Mouse (Mus musculus): Measurements from ENCODE around the gene Prnp. TPM values are rescaled to one million over a fixed set of nuclear protein-coding genes. Genes with fewer than 3 reads are reported as not detected.

Prnp gene
- 99.5 and 101 TPM in 2 replicates for polyA plus RNA-seq (2014; fragmentation: Nextera tagmentation; extraction: Ambion mirVana)

- Histone ChIP-seq H3K27me3 (ENCODE audit: control insufficient read depth, insufficient read depth, low read length) (no peaks in the 10 kb centered on the region), H3K9me3 (ENCODE audit: control insufficient read depth, low read length) (no peaks in the 10 kb centered on the region), H3K36me3 (replicated peaks; ENCODE audit: control insufficient read depth, insufficient read depth) (0 out of 2 replicates have a peak, but pooled peaks cover 6% of the 10 kb centered on the region), H3K4me2 (replicated peaks) (peak within 1 kb of the TSS; percentile 68), H3K27ac (peak within 1 kb of the TSS; percentile 96), H3K9ac (peak within 1 kb of the TSS; percentile 94), H3K4me1 (replicated peaks; ENCODE audit: control insufficient read depth, insufficient read depth, low read length) (peaks cover 28% of the 10 kb centered on the region), H3K4me3 (replicated peaks; ENCODE audit: low read length) (peak within 1 kb of the TSS; percentile 71)
- DNase-seq (ENCODE audit: low spot score) (peak; percentile 90), ATAC-seq (ENCODE audit: low FRiP score) (peak; percentile 96)
- WGBS, result 4% methylated on average over 44 of the region's 52 CpGs
Observed at GRCm38 (mm10) chr2:131909683-131910572, at the start of gene Prnp, which contains the start of gene Prn. Prnp (plus strand) TSS chr2:131909928. Prn (plus strand) TSS chr2:131909957.

- H3K4me3 ChIP-seq (replicated peaks; ENCODE audit: low read length), result no peak overlapping the region
- no peaks in the 10 kb centered on the region for H3K36me3 ChIP-seq (replicated peaks; ENCODE audit: control insufficient read depth, insufficient read depth)
- H3K9ac ChIP-seq, result no peak overlapping the region
- peak; percentile 43 for DNase-seq (ENCODE audit: low spot score)
- no peak overlapping the region for H3K4me2 ChIP-seq (replicated peaks)
- H3K4me1 ChIP-seq (replicated peaks; ENCODE audit: control insufficient read depth, insufficient read depth, low read length), result no peaks in the 10 kb centered on the region
- peak; percentile 87 for ATAC-seq (ENCODE audit: low FRiP score)
- no peaks in the 10 kb centered on the region for H3K27me3 ChIP-seq (ENCODE audit: control insufficient read depth, insufficient read depth, low read length)
- H3K9me3 ChIP-seq (ENCODE audit: control insufficient read depth, low read length), result no peaks in the 10 kb centered on the region
- no peak overlapping the region for H3K27ac ChIP-seq
- WGBS, result 28% methylated on average over 3 of the region's 3 CpGs
Observed at GRCm38 (mm10) chr2:131862617-131863275, 47.0 kb upstream of the Prnp start.

DNA sequence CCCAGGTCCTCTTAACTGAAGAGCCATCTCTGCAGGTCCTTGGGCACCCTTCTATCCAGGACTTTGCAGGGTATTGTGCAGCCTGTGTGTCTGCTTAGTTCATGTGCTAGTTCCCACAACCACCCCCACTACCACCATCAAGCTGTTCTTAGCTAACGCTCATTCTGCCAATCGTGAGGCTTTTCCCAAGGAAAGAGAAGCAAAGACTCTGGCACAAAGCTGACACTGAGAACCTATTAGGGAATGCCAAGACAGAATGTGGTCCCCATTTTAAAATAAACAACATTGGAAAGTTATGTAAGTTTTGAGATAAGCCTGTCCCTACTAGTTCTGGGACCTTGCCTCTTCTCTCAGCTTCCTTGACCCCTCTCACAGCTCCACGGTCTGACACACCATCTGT is 46.3 kb upstream of the Prnp start:
- Histone ChIP-seq H3K4me2 (replicated peaks) (no peak overlapping the region), H3K27me3 (ENCODE audit: control insufficient read depth, insufficient read depth, low read length) (no peaks in the 10 kb centered on the region), H3K36me3 (replicated peaks; ENCODE audit: control insufficient read depth, insufficient read depth) (no peaks in the 10 kb centered on the region), H3K27ac (no peak overlapping the region), H3K4me3 (replicated peaks; ENCODE audit: low read length) (no peak overlapping the region), H3K9me3 (ENCODE audit: control insufficient read depth, low read length) (no peaks in the 10 kb centered on the region), H3K9ac (no peak overlapping the region), H3K4me1 (replicated peaks; ENCODE audit: control insufficient read depth, insufficient read depth, low read length) (no peaks in the 10 kb centered on the region)
- WGBS, result 87% methylated on average over 3 of the region's 3 CpGs
- DNase-seq (ENCODE audit: low spot score) (no peak), ATAC-seq (ENCODE audit: low FRiP score) (0 out of 2 replicates have a peak, but pooled peaks have one; percentile 14)

DNA sequence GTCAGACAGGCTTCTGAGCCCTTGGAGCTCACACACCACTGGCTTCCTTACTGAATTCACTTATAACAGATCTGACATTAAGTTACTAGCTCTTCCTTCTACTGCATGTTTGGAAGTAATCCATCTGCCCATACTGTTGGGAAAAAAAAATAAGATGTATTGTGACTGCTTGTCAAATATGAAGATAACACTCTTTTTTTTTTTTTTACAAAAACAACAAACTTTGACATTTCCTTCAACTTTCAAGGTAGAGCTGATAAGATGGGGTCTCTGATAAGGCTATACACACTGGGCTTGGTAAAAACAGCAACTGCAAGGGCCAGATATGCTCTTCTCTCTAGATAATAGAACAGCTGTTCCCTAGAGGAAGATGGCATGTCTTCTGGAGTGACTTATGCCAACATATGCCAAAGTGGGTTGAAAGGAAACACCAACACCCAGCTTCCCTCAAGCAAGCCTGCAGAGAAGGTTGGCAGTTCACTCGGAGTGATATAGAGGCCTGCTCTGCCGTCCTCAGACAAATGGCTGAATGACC is 45.4 kb upstream of the Prnp start:
- ATAC-seq (ENCODE audit: low FRiP score), result no peak
- DNase-seq (ENCODE audit: low spot score), result no peak
- H3K4me3 ChIP-seq (replicated peaks; ENCODE audit: low read length), result no peak overlapping the region
- no peaks in the 10 kb centered on the region for H3K4me1 ChIP-seq (replicated peaks; ENCODE audit: control insufficient read depth, insufficient read depth, low read length)
- WGBS, result 94% methylated on average over 2 of the region's 2 CpGs
- H3K36me3 ChIP-seq (replicated peaks; ENCODE audit: control insufficient read depth, insufficient read depth), result no peaks in the 10 kb centered on the region
- no peak overlapping the region for H3K4me2 ChIP-seq (replicated peaks)
- no peaks in the 10 kb centered on the region for H3K9me3 ChIP-seq (ENCODE audit: control insufficient read depth, low read length)
- no peak overlapping the region for H3K27ac ChIP-seq
- H3K27me3 ChIP-seq (ENCODE audit: control insufficient read depth, insufficient read depth, low read length), result no peaks in the 10 kb centered on the region
- H3K9ac ChIP-seq, result no peak overlapping the region

GRCm38 (mm10) chr2:131866676-131867075 is 43.1 kb upstream of the Prnp start:
- Histone ChIP-seq H3K4me3 (replicated peaks; ENCODE audit: low read length) (no peak overlapping the region), H3K4me2 (replicated peaks) (no peak overlapping the region), H3K27me3 (ENCODE audit: control insufficient read depth, insufficient read depth, low read length) (no peaks in the 10 kb centered on the region), H3K36me3 (replicated peaks; ENCODE audit: control insufficient read depth, insufficient read depth) (no peaks in the 10 kb centered on the region), H3K9ac (no peak overlapping the region), H3K4me1 (replicated peaks; ENCODE audit: control insufficient read depth, insufficient read depth, low read length) (no peaks in the 10 kb centered on the region), H3K27ac (no peak overlapping the region), H3K9me3 (ENCODE audit: control insufficient read depth, low read length) (no peaks in the 10 kb centered on the region)
- ATAC-seq (ENCODE audit: low FRiP score), result no peak
- no peak for DNase-seq (ENCODE audit: low spot score)

GRCm38 (mm10) chr2:131868983-131869382 is 40.7 kb upstream of the Prnp start:
- ATAC-seq (ENCODE audit: low FRiP score) (no peak), DNase-seq (ENCODE audit: low spot score) (no peak)
- WGBS, result 95% methylated on average over 5 of the region's 5 CpGs
- no peaks in the 10 kb centered on the region for H3K27me3 ChIP-seq (ENCODE audit: control insufficient read depth, insufficient read depth, low read length)
- H3K36me3 ChIP-seq (replicated peaks; ENCODE audit: control insufficient read depth, insufficient read depth), result no peaks in the 10 kb centered on the region
- no peak overlapping the region for H3K9ac ChIP-seq
- H3K4me2 ChIP-seq (replicated peaks), result no peak overlapping the region
- H3K4me1 ChIP-seq (replicated peaks; ENCODE audit: control insufficient read depth, insufficient read depth, low read length), result no peaks in the 10 kb centered on the region
- H3K27ac ChIP-seq, result no peak overlapping the region
- H3K9me3 ChIP-seq (ENCODE audit: control insufficient read depth, low read length), result no peaks in the 10 kb centered on the region
- H3K4me3 ChIP-seq (replicated peaks; ENCODE audit: low read length), result no peak overlapping the region

DNA sequence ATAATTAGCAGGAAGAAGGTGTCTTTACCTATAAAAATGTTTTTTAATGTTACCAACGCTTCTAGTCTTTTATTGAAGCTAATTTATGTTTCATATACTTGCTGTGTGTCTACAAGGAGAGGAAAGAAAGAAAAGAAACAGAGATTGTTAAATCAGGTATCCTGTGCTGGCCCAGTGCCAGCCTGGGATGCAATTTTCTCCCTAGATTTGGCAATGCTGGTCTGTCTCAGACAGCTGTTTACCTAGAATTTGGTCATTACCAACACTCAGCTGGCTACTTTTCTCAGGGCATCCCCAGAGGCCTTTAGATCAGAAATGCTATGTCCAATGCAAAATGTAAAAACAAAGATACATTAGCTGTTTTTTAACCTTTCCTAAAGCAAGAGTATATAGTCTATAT is 36.4 kb upstream of the Prnp start:
- H3K27ac ChIP-seq, result no peak overlapping the region
- no peak overlapping the region for H3K9ac ChIP-seq
- H3K4me3 ChIP-seq (replicated peaks; ENCODE audit: low read length), result no peak overlapping the region
- no peaks in the 10 kb centered on the region for H3K27me3 ChIP-seq (ENCODE audit: control insufficient read depth, insufficient read depth, low read length)
- DNase-seq (ENCODE audit: low spot score) (no peak), ATAC-seq (ENCODE audit: low FRiP score) (no peak)
- no peaks in the 10 kb centered on the region for H3K36me3 ChIP-seq (replicated peaks; ENCODE audit: control insufficient read depth, insufficient read depth)
- H3K4me1 ChIP-seq (replicated peaks; ENCODE audit: control insufficient read depth, insufficient read depth, low read length), result no peaks in the 10 kb centered on the region
- no peak overlapping the region for H3K4me2 ChIP-seq (replicated peaks)
- 81% methylated on average over 1 of the region's 1 CpGs for WGBS
- no peaks in the 10 kb centered on the region for H3K9me3 ChIP-seq (ENCODE audit: control insufficient read depth, low read length)

- H3K4me3 ChIP-seq (replicated peaks; ENCODE audit: low read length), result no peak overlapping the region
- 90% methylated on average over 7 of the region's 7 CpGs for WGBS
- H3K4me1 ChIP-seq (replicated peaks; ENCODE audit: control insufficient read depth, insufficient read depth, low read length), result no peaks in the 10 kb centered on the region
- H3K9me3 ChIP-seq (ENCODE audit: control insufficient read depth, low read length), result no peaks in the 10 kb centered on the region
- H3K9ac ChIP-seq, result no peak overlapping the region
- H3K4me2 ChIP-seq (replicated peaks), result no peak overlapping the region
- ATAC-seq (ENCODE audit: low FRiP score) (no peak), DNase-seq (ENCODE audit: low spot score) (no peak)
- H3K27ac ChIP-seq, result no peak overlapping the region
- no peaks in the 10 kb centered on the region for H3K27me3 ChIP-seq (ENCODE audit: control insufficient read depth, insufficient read depth, low read length)
- no peaks in the 10 kb centered on the region for H3K36me3 ChIP-seq (replicated peaks; ENCODE audit: control insufficient read depth, insufficient read depth)
Observed at GRCm38 (mm10) chr2:131876551-131877265, 33.0 kb upstream of the Prnp start.

GRCm38 (mm10) chr2:131881766-131882165 is 28.0 kb upstream of the Prnp start:
- no peak for DNase-seq (ENCODE audit: low spot score)
- no peak overlapping the region for H3K9ac ChIP-seq
- ATAC-seq (ENCODE audit: low FRiP score), result no peak
- H3K4me3 ChIP-seq (replicated peaks; ENCODE audit: low read length), result no peak overlapping the region
- no peaks in the 10 kb centered on the region for H3K9me3 ChIP-seq (ENCODE audit: control insufficient read depth, low read length)
- no peaks in the 10 kb centered on the region for H3K27me3 ChIP-seq (ENCODE audit: control insufficient read depth, insufficient read depth, low read length)
- no peaks in the 10 kb centered on the region for H3K36me3 ChIP-seq (replicated peaks; ENCODE audit: control insufficient read depth, insufficient read depth)
- WGBS, result 50% methylated on average over 4 of the region's 4 CpGs
- no peak overlapping the region for H3K4me2 ChIP-seq (replicated peaks)
- peaks cover 6% of the 10 kb centered on the region for H3K4me1 ChIP-seq (replicated peaks; ENCODE audit: control insufficient read depth, insufficient read depth, low read length)
- H3K27ac ChIP-seq, result no peak overlapping the region

Data from hindbrain, embryonic 14.5 days (tissue).